In the genomic region with DNA sequence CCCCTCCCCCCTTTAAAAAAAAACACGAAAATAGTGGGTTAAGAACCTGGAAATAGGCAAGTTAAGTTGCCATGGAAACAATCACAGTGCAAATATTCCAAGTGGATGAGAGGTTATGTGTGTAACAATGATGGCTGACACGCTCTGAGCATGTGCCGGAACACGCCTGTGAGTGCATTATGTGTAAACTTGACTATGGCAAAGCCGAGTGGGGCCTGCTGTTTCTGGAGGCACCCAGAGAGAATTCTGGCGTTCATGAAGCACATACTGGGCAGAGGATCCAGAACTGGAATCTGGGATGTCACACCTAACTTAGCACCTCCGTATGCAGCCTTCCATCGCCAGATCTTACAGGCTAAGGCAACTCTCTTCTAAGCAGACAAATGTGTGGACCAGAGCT, we compare ENCODE assay signal across 34 mouse cellular contexts. TPM values are rescaled to one million over a fixed set of nuclear protein-coding genes. Genes with fewer than 3 reads are reported as not detected.
DNase-seq lines count a peak whose midpoint lies in the region; ATAC-seq and TF ChIP-seq lines count a peak whose summit lies in the region.
"Had no signal": no experiment of that assay in that cellular context is flagged by ENCODE, and none has a peak within 500 bp of the region (broad histone marks: within the 10 kb centered on the region; RNA-seq: fewer than 3 reads in every experiment).

No protein-coding gene starts in this region.

- H3K4me3 ChIP-seq in lung, embryonic 14.5 days (ENCODE audit: low read depth, low read length), result no peak overlapping the region
- H3K4me3 ChIP-seq in midbrain, postnatal 0 days (ENCODE audit: low read depth, low read length), result no peak overlapping the region
- no peak overlapping the region for H3K4me3 ChIP-seq in midbrain, embryonic 13.5 days (replicated peaks)
- H3K4me3 ChIP-seq: erythroblast, embryonic 14.5 days; gastrocnemius, adult 2 months; heart, adult 2 months; heart, embryonic 12.5 days; hindbrain, embryonic 15.5 days; kidney, embryonic 15.5 days; lung, embryonic 15.5 days; neural tube, embryonic 15.5 days had no signal

- WGBS in lung, embryonic 14.5 days, result 47% methylated on average over 8 of the region's 8 CpGs
- 65% methylated on average over 8 of the region's 8 CpGs for WGBS in midbrain, postnatal 0 days
- 81% methylated on average over 8 of the region's 8 CpGs for WGBS in midbrain, embryonic 13.5 days

- H3K27me3 ChIP-seq in lung, embryonic 14.5 days (ENCODE audit: insufficient read depth, low read length), result no peaks in the 10 kb centered on the region
- H3K27me3 ChIP-seq in midbrain, postnatal 0 days (ENCODE audit: insufficient read depth, low read length), result no peaks in the 10 kb centered on the region
- no peaks in the 10 kb centered on the region for H3K27me3 ChIP-seq in midbrain, embryonic 13.5 days
- H3K27me3 ChIP-seq: hindbrain, embryonic 15.5 days; kidney, embryonic 15.5 days; lung, embryonic 15.5 days; neural tube, embryonic 15.5 days had no signal

- no peak overlapping the region for H3K27ac ChIP-seq in lung, embryonic 14.5 days (ENCODE audit: low read depth)
- H3K27ac ChIP-seq in midbrain, postnatal 0 days (ENCODE audit: low read depth, low read length), result no peak overlapping the region
- H3K27ac ChIP-seq in midbrain, embryonic 13.5 days, result no peak overlapping the region
- H3K27ac ChIP-seq: gastrocnemius, adult 2 months; heart, adult 2 months; hindbrain, embryonic 15.5 days; kidney, embryonic 15.5 days; liver, embryonic 14.5 days; lung, embryonic 15.5 days; neural tube, embryonic 15.5 days had no signal

- peak; percentile 74 for ATAC-seq in frontal cortex, adult (ENCODE audit: low TSS enrichment)
- no peak for ATAC-seq in lung, embryonic 14.5 days (ENCODE audit: insufficient read depth)
- ATAC-seq in midbrain, postnatal 0 days (ENCODE audit: low FRiP score), result no peak
- ATAC-seq in midbrain, embryonic 13.5 days, result no peak

- H3K9ac ChIP-seq in lung, embryonic 14.5 days, result no peak overlapping the region
- H3K9ac ChIP-seq in midbrain, postnatal 0 days (replicated peaks; ENCODE audit: low read length, poor library complexity, severe bottlenecking), result no peak overlapping the region
- H3K9ac ChIP-seq in midbrain, embryonic 13.5 days (replicated peaks), result no peak overlapping the region
- H3K9ac ChIP-seq: heart, embryonic 12.5 days; hindbrain, embryonic 15.5 days; kidney, embryonic 15.5 days; liver, embryonic 14.5 days; lung, embryonic 15.5 days; neural tube, embryonic 15.5 days had no signal

- no peak for DNase-seq in frontal cortex, postnatal 10 days (ENCODE audit: low spot score in 2 of 2)
- DNase-seq in lung, embryonic 14.5 days, result peak; percentile 47
- DNase-seq in lung, postnatal 4 days, result no peak
- peak; percentile 25 for DNase-seq in midbrain, postnatal 0 days (ENCODE audit: low spot score)
- DNase-seq in thymus, postnatal 14 days, result no peak
- DNase-seq: adrenal gland, postnatal 25 days; B cell, adult 2 months; cerebellum, adult 2 months; cerebellum, postnatal 14 days; gastrocnemius, adult 2 months; gastrocnemius, postnatal 36 days; heart, adult 2 months; kidney, adult 18-20 months; kidney, postnatal 25 days; spleen, adult 18-20 months; thymus, postnatal 25 days had no signal

- H3K4me2 ChIP-seq in lung, embryonic 14.5 days, result no peak overlapping the region
- no peak overlapping the region for H3K4me2 ChIP-seq in midbrain, postnatal 0 days (ENCODE audit: low read depth, low read length, poor library complexity, severe bottlenecking)
- H3K4me2 ChIP-seq in midbrain, embryonic 13.5 days (replicated peaks), result no peak overlapping the region
- H3K4me2 ChIP-seq: heart, embryonic 12.5 days; hindbrain, embryonic 15.5 days; kidney, embryonic 15.5 days; lung, embryonic 15.5 days; neural tube, embryonic 15.5 days had no signal

- TF ChIP-seq CTCF in lung, embryonic 14.5 days (IDR thresholded peaks at IDR 0.05; ENCODE audit: low read depth), result no peak
- no peak for TF ChIP-seq CTCF in midbrain, postnatal 0 days (IDR thresholded peaks at IDR 0.05)

- no peaks in the 10 kb centered on the region for H3K4me1 ChIP-seq in lung, embryonic 14.5 days (ENCODE audit: insufficient read depth)
- 0 out of 2 replicates have a peak, but pooled peaks cover 2% of the 10 kb centered on the region for H3K4me1 ChIP-seq in midbrain, postnatal 0 days (ENCODE audit: insufficient read depth, low read length)
- no peaks in the 10 kb centered on the region for H3K4me1 ChIP-seq in midbrain, embryonic 13.5 days (replicated peaks)
- H3K4me1 ChIP-seq: heart, embryonic 12.5 days; hindbrain, embryonic 15.5 days; kidney, embryonic 15.5 days; neural tube, embryonic 15.5 days had no signal

- no peaks in the 10 kb centered on the region for H3K9me3 ChIP-seq in lung, embryonic 14.5 days (ENCODE audit: low read depth, low read length)
- no peaks in the 10 kb centered on the region for H3K9me3 ChIP-seq in midbrain, postnatal 0 days (ENCODE audit: low read length)
- no peaks in the 10 kb centered on the region for H3K9me3 ChIP-seq in midbrain, embryonic 13.5 days
- H3K9me3 ChIP-seq: heart, embryonic 12.5 days; hindbrain, embryonic 15.5 days; kidney, embryonic 15.5 days; lung, embryonic 15.5 days; neural tube, embryonic 15.5 days had no signal

- no peaks in the 10 kb centered on the region for H3K36me3 ChIP-seq in lung, embryonic 14.5 days (ENCODE audit: insufficient read depth)
- no peaks in the 10 kb centered on the region for H3K36me3 ChIP-seq in midbrain, postnatal 0 days (ENCODE audit: insufficient read depth, low read length)
- H3K36me3 ChIP-seq in midbrain, embryonic 13.5 days, result no peaks in the 10 kb centered on the region
- H3K36me3 ChIP-seq: heart, embryonic 12.5 days; hindbrain, embryonic 15.5 days; kidney, embryonic 15.5 days; lung, embryonic 15.5 days; neural tube, embryonic 15.5 days had no signal

RNA-seq across cellular contexts. Expression of a gene that starts 4.7 kb away (rescaled TPM):
- polyA plus RNA-seq in lung, embryonic 14.5 days (2014; fragmentation: Nextera tagmentation; extraction: Ambion mirVana), result not detected in 2 replicates
- not detected in 2 replicates for total RNA-seq in midbrain, postnatal 0 days (2014; rRNA removed)
- not detected in 2 replicates for polyA plus RNA-seq in midbrain, postnatal 0 days (2015; fragmentation: Nextera tagmentation; extraction: Ambion mirVana)
- not detected in 2 replicates for polyA plus RNA-seq in midbrain, embryonic 13.5 days (2015; fragmentation: Nextera tagmentation; extraction: Ambion mirVana)
- total RNA-seq: adrenal gland, adult 18-20 months; adrenal gland, postnatal 25 days; gastrocnemius, adult 2 months; gastrocnemius, postnatal 36 days; heart, adult 2 months; hematopoietic stem cell, adult 5-6 weeks had no signal
- polyA plus RNA-seq: cerebellum, adult 2 months; cortical plate, adult 2 months; embryonic facial prominence, embryonic 14.5 days; erythroblast, embryonic 14.5 days; frontal cortex, adult 2 months; heart, embryonic 12.5 days; heart, postnatal 0 days; hindbrain, embryonic 15.5 days; intestine, embryonic 14.5 days; kidney, embryonic 15.5 days; limb, embryonic 14.5 days; liver, embryonic 14.5 days; lung, embryonic 15.5 days; neural tube, embryonic 15.5 days; stomach, embryonic 16.5 days had no signal

RNA-seq across cellular contexts. Expression of a gene that starts 10.0 kb away (rescaled TPM):
- polyA plus RNA-seq in lung, embryonic 14.5 days (2014; fragmentation: Nextera tagmentation; extraction: Ambion mirVana), result 20.6 and 20.9 TPM in 2 replicates
- 80.6 and 89.7 TPM in 2 replicates for total RNA-seq in midbrain, postnatal 0 days (2014; rRNA removed)
- 97.1 and 98.7 TPM in 2 replicates for polyA plus RNA-seq in midbrain, postnatal 0 days (2015; fragmentation: Nextera tagmentation; extraction: Ambion mirVana)
- 49.0 and 53.3 TPM in 2 replicates for polyA plus RNA-seq in midbrain, embryonic 13.5 days (2015; fragmentation: Nextera tagmentation; extraction: Ambion mirVana)
- polyA plus RNA-seq: erythroblast, embryonic 14.5 days had no signal

Comparison
In these comparisons a context has a peak if more than half of its experiments do, and no peak if none do; other contexts are left out.
1. DNase-seq: peak in lung, embryonic 14.5 days (single experiment) and midbrain, postnatal 0 days (single experiment); none in frontal cortex, postnatal 10 days (0 of 2), lung, postnatal 4 days (0 of 2) and thymus, postnatal 14 days (single experiment).